Mouse (Mus musculus): Measurements from ENCODE around the gene Aatk.

Gene Aatk

GRCm38 (mm10) chr11:120021367-120021766, 25.6 kb downstream of the Aatk start:
- DNase-seq, result peak in 1 of 2 experiments; percentile 65

GRCm38 (mm10) chr11:120019542-120020440, 27.2 kb downstream of the Aatk start:
- no peak for DNase-seq

DNA sequence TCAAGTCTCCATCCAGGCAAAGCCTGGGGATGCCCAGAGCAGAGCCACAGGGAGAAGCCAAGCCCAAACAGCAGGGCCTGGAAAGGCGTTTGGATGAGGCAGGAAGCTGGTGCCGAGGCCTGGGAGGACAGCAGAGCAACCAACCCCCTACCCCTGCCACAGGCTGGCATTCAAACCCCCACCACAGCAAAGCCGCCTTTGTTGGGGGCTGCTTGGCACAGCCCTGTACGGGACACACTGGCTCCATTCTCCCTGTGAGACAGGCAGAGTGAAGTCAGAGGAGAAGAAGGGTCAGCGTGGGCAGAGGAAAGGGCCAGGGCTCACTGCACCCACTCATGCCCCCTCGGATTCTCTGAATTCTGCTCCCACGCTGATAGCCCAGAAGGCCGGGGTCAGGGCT, 30.0 kb downstream of the Aatk start:
- DNase-seq, result no peak

DNA sequence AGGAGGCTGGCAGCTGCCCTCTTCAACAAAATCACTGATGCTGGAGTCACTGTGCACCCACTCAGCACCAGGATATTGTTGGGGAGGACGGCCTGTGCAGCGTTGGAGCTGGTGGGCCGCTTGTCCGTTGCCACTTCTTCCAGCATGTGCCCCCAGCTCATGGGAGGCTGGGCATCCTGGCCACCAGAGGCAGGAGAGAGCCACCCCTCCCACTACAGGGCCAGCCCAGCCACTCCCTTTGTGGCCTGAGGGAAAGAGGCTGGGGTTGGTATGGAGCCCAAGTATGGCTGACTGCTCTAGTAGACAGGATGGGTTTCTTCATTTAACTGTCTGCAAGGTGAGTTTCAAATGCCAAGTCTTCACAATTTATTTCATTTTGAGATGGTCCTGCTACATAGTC, 32.2 kb downstream of the Aatk start:
- DNase-seq, result no peak

DNA sequence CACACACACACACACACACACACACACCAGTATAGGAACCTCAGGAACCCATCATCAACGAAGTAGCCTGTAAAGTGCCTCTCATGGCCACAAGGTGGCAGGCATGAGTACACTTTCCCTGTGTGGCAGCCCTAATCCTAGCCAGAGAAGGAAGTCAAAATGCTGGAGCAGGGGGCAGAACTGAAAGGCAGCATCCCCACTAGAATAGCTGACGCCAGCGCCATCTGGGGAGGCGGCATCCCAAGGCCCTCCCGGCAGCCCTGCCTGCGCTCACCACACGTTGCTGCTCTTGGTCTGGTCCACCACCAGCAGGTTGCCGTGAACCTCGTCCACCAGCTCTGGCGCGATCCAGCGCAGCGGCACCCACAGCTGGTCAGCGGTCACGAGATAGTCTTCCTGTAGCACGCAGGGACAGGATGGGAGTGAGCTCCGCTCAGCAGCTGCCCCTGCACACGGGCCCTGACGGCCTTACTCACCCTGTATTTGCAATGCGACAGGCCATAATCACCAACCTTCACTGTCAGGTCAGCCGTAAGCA, 33.7 kb downstream of the Aatk start:
- peak; percentile 92 to 93 for DNase-seq

GRCm38 (mm10) chr11:120012702-120013101, 34.3 kb downstream of the Aatk start:
- peak in 1 of 2 experiments; percentile 47 for DNase-seq

DNA sequence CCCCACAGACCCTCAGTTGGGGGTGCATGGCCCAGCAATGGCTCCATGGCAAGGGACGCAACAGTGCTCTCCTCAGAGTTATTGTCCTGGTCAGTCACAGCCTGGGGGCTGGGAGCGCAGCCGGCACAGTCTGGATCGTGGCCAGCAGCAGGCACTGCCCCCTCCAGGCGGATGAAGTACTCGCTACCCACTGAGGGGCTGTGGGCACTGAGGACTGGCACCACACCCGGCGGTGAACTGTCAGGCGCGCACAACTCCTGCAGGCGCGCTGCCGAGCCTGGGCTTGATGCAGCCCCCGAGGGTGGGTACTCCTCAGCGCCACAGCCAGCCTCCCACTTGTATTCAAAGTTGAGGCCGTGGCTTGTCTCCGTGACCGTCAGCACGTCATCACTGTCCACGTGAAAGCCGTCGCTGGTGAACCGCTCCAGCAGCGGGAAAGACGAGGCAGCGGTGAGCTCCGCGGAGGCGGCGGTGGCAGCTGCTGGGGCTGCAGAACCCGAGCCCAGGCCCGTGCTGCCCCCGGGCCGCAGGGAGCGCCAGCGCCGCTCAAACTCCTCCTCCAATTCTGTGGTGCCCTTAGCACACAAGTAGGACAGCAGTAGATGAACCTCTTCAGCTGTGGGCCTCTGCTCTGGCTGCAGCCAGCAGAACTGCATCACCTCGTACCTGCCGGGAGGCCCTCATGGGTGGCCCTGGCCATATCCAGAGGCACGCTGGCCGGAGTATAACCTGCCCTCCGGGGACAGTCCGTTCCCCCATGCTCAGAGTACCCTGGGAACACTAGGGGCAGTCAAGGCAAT, 35.0 kb downstream of the Aatk start:
- peak; percentile 75 to 82 for DNase-seq

GRCm38 (mm10) chr11:120011114-120011760, 35.7 kb downstream of the Aatk start:
- DNase-seq, result peak in 1 of 2 experiments; percentile 70

DNA sequence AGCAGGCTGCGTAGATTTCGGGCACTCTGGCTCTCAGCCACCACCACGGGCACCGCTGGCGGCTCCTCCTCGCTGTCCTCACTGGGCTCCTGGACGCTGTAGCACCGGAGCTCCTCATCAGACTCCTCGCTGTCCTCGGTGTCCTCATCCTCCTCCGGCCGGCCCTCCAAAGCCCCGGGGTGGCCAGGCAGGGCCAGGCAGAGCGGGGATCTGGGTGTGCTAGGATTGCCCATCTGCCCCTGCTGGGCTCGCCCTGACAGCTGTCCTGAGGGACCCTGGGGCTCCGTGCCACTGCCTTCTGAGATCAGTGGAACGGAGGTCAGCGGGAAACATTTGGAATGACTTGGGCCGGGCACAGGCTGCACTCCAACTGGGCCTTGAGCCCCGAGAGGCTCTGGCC, 37.0 kb downstream of the Aatk start:
- peak in 1 of 2 experiments; percentile 62 for DNase-seq

DNA sequence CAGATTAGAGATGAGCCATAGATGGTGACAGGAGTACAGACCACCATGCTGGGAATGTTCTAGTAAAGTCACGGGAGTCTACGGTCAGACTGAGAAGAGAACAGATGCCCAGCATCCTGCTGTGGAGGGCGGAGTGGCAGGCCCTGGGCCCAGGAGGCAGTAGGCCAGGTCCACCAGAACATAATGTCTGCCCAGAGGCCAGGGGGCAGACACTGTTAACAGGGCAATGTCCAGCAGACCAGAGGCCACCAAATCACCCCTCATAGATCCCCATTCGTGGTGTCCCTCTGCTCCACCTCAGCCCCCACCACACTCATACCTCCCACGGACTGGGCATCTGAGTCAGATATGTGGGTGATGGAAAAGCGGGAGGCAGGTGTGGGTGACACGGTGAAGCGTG, 38.0 kb downstream of the Aatk start:
- no peak for DNase-seq

GRCm38 (mm10) chr11:120008501-120008900, 38.5 kb downstream of the Aatk start:
- DNase-seq, result no peak

- DNase-seq, result peak in 1 of 2 experiments; percentile 67
Measured at GRCm38 (mm10) chr11:120007496-120008080, 39.4 kb downstream of the Aatk start.

DNA sequence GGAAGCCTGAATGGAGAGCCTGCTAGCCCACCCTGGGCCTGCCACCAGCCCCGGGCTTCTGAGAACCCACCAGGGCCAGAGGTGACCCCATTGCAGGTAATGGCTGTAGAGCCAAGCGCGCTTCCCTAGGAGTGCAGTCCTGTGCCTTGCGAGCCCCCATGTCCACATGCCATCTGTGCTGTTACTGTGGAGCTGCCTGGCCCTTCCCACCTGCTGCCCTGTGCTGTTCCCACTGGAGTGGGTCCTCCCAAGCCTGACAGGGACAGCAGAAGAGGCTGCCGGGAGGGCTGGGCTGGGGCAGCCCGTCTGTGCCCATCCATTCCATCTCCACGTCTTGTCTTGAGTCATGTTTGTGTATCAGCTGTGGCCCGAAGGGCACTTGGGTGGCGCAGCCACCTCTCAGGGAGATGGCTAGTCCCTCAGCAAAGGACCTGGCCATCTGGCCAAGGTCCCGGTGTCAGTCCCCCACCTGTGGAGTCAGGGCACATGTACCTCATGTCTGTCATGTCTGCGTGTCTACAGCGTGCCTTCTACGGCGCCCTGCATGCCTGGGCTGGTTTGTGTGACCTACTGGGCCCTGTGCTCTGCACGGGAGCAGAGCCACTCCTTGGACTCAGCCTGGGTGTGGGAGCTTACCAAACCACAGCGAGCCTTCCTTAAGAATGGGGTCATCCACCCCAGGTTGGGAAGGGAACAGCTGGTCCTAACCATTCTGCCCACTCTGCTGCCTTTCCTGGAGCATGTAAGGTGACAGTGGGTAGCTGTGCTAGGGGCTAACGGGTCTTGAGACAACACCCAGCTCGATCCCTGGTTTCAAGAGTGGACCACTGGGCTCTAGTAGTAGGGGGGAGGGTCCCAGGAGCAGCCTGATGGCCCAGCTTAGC, 41.3 kb downstream of the Aatk start:
- DNase-seq, result peak; percentile 60

GRCm38 (mm10) chr11:120002634-120003220, 44.2 kb downstream of the Aatk start:
- no peak for DNase-seq

GRCm38 (mm10) chr11:120002041-120002440, 44.9 kb downstream of the Aatk start:
- DNase-seq, result no peak

- DNase-seq, result peak in 1 of 2 experiments; percentile 22
Measured at GRCm38 (mm10) chr11:119997351-119997750, 49.6 kb downstream of the Aatk start.

DNA sequence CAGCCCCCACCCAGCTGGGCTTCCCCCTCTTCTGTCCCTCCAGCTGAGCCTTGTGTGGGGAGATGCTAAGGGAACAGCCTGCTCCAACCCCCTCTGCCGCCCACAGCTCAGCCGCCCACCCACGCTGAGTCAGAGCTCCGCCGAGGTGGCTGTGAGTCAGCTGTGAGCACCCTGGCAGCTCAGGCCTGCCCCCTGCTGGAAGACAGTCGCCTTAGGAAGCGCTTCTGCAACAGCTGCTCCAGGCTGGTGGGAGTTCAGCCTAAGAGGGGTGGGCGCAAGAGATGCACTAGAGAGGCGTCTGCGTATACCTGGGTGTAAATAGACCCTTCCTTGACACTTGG, 55.7 kb downstream of the Aatk start:
- DNase-seq, result peak; percentile 88 to 95

DNA sequence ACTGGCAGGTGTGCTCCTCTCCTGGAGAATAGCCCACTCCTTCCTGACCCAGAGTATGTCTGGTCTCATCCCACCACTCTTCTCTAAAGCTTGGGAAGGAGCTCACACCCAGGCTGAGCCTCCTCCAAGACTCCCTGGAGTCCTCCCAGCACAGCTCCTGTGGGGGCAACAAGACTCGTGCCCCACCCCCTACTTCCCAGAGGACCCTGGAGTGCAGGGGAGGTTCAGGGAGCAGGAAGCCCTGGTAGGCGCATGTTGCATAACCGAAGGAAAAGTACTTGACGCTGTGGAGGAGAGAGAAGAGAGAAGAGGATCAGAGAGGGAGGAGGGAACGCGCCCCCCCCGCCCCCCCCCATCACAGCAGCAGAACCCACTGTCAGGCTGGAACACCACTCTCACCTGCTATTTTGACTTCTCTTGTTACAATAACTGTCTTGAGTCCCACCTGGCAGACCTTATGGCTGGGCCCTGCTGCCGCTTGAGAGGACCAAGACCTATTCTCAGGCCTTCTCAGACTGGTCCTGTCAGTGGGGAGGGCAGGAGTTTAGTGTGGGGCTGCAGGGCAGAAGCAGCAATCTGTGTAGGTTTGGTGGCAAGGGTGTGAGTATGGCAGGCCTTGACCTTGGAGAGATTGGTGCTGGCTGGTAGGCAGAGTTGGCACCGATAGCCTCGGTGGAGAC, 56.2 kb downstream of the Aatk start:
- peak in 1 of 2 experiments; percentile 18 for DNase-seq

- peak in 1 of 2 experiments; percentile 49 for DNase-seq
Measured at GRCm38 (mm10) chr11:119989115-119989564, 57.8 kb downstream of the Aatk start.

GRCm38 (mm10) chr11:119988391-119988790, 58.6 kb downstream of the Aatk start:
- peak; percentile 62 to 65 for DNase-seq

Data from cerebellum, postnatal 14 days (tissue).